Mouse (Mus musculus) heart, postnatal 14 days (tissue): ENCODE results near the gene Tnr. TPM values are rescaled to one million over a fixed set of nuclear protein-coding genes. Genes with fewer than 3 reads are reported as not detected.

Source experiments
- DNase-seq, 2 experiments: peaks; one replicate each; pipeline ENCODE4 v3.0.0; 2021 to 2022
- intact Hi-C: fragments of 180-260 bp; cut with DNase I; formaldehyde crosslinking; loops from one replicate; pipeline ENCODE4 v1.15.1; 2025
- long read RNA-seq, 2 experiments: library from polyadenylated mRNA; stranded (forward); transcript quantifications; one replicate each; pipeline ENCODE4 v2.0.0; 2021
- total RNA-seq, 2 experiments: library from RNA; stranded (reverse); gene quantifications; 2 replicates each; pipeline ENCODE4 v1.2.3; 2021

The Tnr gene
- total RNA-seq = under 1 TPM; 0.53 to 0.56 TPM
- long read RNA-seq, experiment 1, partial matches to known transcripts = 1 of 1 reads
- long read RNA-seq, experiment 1, other reads (novel, unspliced or antisense) = 0 of 1 reads
- long read RNA-seq, experiment 2, partial matches to known transcripts = 0 of 1 reads
- long read RNA-seq, experiment 2, other reads (novel, unspliced or antisense) = 1 of 1 reads

GRCm38 (mm10) chr1:159523578-159523977, at the start of gene Tnr:
Tnr (plus strand) TSS chr1:159523769.
- peak in 1 of 2 experiments; percentile 40 for DNase-seq
- intact Hi-C loops = loop anchor here (5.0 kb wide), 2 partner anchors 126 to 259 kb away; no protein-coding TSS in a partner anchor

- DNase-seq = peak in 1 of 2 experiments; percentile 5
- intact Hi-C loops = no loop called here
Measured at GRCm38 (mm10) chr1:159489853-159490435, 33.6 kb upstream of the Tnr start.

- no peak for DNase-seq
- intact Hi-C loops = no loop called here
Measured at GRCm38 (mm10) chr1:159492536-159492935, 31.0 kb upstream of the Tnr start.

- intact Hi-C loops = no loop called here
- peak; percentile 7 to 44 for DNase-seq
Measured at GRCm38 (mm10) chr1:159493720-159494499, 29.7 kb upstream of the Tnr start.

GRCm38 (mm10) chr1:159498236-159498635, 25.3 kb upstream of the Tnr start:
- intact Hi-C loops = no loop called here
- DNase-seq = no peak

- DNase-seq = no peak
- intact Hi-C loops = no loop called here
Measured at GRCm38 (mm10) chr1:159499806-159500460, 23.6 kb upstream of the Tnr start.

GRCm38 (mm10) chr1:159501911-159502310, 21.7 kb upstream of the Tnr start:
- intact Hi-C loops = no loop called here

GRCm38 (mm10) chr1:159510667-159511066, 12.9 kb upstream of the Tnr start:
- intact Hi-C loops = no loop called here
- DNase-seq = no peak

More at GRCm38 (mm10) chr1:159501911-159502310, 21.7 kb upstream of the Tnr start:
- no peak for DNase-seq

- intact Hi-C loops = no loop called here
- peak; percentile 19 for DNase-seq
Measured at GRCm38 (mm10) chr1:159517647-159518046, 5.9 kb upstream of the Tnr start.

GRCm38 (mm10) chr1:159519206-159519605, 4.4 kb upstream of the Tnr start:
- intact Hi-C loops = no loop called here
- DNase-seq = no peak

GRCm38 (mm10) chr1:159523069-159523468, 500 bp upstream of the Tnr start:
- DNase-seq = no peak
- intact Hi-C loops = loop anchor here (5.0 kb wide), 2 partner anchors 126 to 259 kb away; no protein-coding TSS in a partner anchor

- peak; percentile 70 to 80 for DNase-seq
- intact Hi-C loops = loop anchor here (2.0 to 5.0 kb wide), 3 partner anchors 127 to 557 kb away; no protein-coding TSS in a partner anchor
Measured at GRCm38 (mm10) chr1:159524051-159524549, 531 bp downstream of the Tnr start.

GRCm38 (mm10) chr1:159532841-159533569, 9.4 kb downstream of the Tnr start:
- intact Hi-C loops = no loop called here
- DNase-seq = no peak

- intact Hi-C loops = no loop called here
- no peak for DNase-seq
Measured at GRCm38 (mm10) chr1:159535582-159535981, 12.0 kb downstream of the Tnr start.

GRCm38 (mm10) chr1:159537541-159537940, 14.0 kb downstream of the Tnr start:
- DNase-seq = no peak
- intact Hi-C loops = no loop called here

GRCm38 (mm10) chr1:159538076-159538475, 14.5 kb downstream of the Tnr start:
- intact Hi-C loops = no loop called here

GRCm38 (mm10) chr1:159545470-159546145, 22.0 kb downstream of the Tnr start:
- intact Hi-C loops = no loop called here
- no peak for DNase-seq

More at GRCm38 (mm10) chr1:159538076-159538475, 14.5 kb downstream of the Tnr start:
- DNase-seq = no peak

- intact Hi-C loops = no loop called here
- no peak for DNase-seq
Measured at GRCm38 (mm10) chr1:159551036-159551435, 27.5 kb downstream of the Tnr start.
